Mouse (Mus musculus): ENCODE data around the gene Kcnb1.

Gene Kcnb1

DNA sequence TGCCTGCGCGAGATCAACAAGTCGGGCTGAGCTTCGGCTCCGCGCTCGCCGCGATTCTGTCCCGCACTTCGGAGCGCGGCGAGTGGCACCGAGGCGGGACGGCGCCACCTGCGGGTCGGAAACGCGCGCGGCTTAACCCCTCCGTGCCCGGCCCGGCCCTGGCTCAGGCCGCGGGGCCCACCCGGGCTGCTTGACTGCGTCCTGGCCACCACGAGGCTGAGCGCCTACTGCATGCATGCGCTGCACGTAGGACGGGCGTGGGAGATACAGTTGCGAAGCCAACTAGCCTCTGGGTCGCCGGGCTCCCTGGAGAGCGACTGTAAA lies at the start of gene Kcnb1:
Gene Kcnb1 (minus strand): TSS at position 80 of the 324 bp plus-strand sequence.
- peak; percentile 69 for DNase-seq (ENCODE audit: low read depth, low spot score)

DNA sequence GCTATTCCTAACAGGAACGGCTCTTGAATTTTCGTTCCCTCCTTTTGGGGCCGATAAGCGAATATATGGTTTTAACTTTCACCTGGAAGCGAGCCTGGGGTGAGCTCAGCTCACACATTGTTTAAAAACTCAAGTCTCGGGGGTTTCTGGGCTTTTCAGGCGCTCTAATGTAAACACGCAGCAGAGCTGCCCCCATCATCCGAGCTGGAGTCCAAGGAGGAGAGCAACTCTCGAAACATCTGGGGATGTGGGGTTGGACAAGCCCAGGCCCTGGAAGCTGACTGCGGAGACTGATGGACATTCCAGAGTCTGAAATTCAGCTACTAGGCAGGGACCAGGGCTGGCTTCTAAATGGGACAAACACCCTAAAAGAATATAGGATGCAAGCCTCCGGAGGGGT lies 49.3 kb upstream of the Kcnb1 start:
- no peak for DNase-seq (ENCODE audit: low read depth, low spot score)

DNA sequence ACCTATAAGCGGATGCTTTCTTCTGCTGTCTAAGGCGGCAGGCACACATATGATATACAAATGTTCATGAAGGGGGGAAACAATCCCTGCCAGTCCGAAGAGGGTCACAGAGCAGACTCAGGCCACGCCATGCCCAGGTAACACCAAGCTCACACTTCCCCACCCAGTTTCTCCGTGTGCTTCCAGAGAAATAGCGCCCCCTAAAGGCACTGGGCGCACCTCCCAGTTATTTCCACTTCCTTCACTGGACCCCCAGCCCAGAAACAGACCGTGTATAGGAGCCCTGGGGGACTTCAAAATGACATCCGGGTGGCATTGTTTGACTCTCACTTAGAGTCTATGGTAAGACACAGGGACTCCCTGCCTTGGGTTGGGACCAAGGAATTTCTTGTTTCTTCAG lies 47.3 kb upstream of the Kcnb1 start:
- no peak for DNase-seq (ENCODE audit: low read depth, low spot score)

DNA sequence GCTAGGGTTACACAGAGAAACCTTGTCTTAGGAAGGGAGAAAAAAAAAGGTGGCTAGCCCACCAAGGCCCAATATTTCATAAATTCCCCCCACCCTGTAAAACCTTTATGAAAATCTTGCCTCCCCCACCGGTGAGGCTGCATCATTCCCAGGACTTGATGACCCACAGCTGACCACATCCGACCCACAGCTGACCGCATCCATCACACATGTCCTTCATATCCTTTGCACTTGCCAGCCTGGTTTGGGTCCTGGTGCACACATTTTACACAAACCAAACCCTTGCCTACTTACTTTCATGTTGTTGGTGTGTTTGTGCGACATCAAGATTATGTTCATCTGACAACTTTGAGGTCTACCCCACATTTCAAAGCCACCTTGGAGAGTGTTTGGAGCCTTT lies 46.2 kb upstream of the Kcnb1 start:
- no peak for DNase-seq (ENCODE audit: low read depth, low spot score)

DNA sequence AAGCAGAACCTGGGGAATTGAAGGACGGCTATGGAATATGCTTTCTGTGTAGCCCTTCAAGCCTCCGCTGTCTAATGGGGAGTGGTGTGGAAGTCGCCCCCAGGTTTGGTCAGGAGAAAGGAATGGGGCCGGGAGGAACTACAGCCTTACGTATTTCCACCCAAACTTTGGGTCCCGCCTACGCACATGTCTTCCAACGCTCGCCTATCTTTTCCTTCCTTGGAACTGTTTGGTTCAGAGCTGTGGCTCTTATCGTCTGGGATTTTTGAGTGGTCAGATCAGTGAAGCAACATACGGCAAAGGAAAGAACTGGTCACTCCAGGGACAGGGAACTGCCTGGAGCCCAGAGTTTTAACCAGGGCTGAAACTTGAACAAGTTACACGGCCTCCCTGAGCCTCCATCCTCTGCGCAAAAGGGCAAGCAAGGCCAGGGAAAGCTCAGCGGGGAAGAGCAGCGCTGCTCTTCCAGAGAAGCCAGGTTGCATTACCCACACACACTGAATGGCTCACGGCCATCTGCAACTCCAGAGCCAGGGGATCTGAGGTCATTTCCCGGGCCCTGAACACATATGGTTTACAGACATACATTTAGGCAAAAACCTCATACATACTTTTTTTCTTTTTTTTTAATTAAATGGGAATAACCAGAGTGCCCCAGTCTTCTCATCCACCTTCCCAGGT lies 45.5 kb upstream of the Kcnb1 start:
- no peak for DNase-seq (ENCODE audit: low read depth, low spot score)

DNA sequence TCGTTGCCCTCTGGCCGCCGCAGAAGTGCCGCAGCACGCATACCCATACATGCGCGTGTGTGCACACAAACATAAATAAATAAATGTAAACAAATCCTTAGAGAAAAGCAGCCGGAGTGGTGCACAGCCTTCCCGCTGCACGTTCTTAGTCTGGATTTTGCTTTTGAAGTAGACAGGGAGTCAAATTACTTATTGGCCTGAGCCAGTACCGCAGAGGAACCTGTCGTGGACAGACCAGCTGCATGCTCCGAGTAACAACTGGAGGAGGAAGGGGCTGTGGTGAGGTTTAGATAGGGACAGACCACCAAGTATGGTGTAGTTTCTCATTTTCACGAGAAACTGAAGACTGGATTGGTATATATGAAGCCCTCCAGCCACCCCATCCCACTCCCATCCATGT lies 43.8 kb upstream of the Kcnb1 start:
- DNase-seq (ENCODE audit: low read depth, low spot score) = no peak

DNA sequence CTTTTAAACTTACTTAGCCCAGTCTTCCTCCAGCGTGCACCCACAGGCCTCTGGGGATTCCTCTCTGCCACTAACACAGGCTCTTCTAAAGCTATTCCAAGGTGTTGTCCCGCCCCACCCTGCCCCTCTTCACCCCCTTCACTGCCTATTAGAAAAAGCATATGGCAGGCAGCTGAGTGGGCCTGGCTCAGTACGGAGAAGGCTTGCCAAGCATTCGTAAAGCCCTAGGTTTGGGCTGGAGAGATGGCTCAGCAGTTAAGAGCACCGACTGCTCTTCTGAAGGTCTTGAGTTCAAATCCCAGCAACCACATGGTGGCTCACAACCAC lies 43.0 kb upstream of the Kcnb1 start:
- DNase-seq (ENCODE audit: low read depth, low spot score) = no peak

DNA sequence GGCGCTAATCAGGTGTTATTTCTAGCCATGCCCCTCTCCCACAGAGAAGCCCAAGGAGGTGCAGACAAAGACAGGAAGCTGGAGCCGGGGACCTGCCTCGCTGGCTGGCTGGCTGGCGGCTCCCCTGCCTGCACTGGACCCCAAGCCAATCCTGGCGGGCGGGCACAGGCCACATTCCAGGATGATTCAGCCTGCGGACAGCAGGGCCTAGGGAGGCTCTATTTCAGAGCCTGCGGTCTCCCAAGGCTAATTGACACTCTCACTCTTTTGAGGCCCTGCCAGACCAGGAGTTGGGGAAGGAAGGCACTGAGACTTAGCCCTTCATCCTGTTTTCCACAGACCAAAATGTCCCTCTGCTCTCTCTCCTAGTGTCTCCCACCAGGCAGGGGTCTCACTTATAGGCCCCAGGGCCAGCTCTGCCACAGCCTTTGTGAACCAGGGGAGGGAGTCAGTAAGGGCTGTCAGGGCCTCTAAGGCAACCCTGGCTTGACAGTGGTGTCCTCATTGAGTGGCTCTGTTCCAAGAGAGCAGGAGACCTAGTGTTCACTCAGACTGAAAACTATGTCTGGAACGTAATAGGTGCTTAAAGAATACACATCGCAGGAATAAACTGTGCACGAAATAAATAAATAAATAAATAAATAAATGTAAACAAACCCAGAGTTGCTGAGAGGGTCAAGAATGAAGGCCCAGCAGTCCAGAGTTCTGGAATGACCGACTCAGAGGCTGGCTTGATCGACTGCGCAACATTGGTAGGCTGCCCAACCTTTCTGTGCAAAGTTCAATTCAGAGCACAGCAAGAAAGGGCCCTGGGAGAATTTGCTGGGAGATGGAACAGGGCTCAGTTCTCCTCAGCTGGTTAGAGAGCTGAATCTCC lies 42.4 kb upstream of the Kcnb1 start:
- no peak for DNase-seq (ENCODE audit: low read depth, low spot score)

DNA sequence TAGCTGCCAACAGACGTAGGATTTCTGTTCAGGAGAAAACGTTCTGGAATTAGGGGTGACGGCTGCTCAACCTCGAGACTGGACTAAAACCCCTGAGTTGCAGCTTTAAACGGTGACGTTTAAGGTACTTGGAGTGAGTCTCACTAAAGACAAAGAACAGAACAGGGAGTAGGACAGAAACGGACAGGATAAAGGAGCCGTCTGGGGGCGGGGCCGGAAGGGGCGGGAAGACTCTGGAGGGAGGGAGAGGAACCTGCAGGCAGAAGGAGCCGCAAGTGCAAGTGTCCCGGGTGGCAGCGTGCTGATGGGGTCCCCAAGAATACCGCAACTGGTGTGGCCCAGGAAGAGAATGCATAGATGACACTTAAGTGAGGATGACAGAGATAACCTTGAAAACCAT lies 40.6 kb upstream of the Kcnb1 start:
- DNase-seq (ENCODE audit: low read depth, low spot score) = no peak

DNA sequence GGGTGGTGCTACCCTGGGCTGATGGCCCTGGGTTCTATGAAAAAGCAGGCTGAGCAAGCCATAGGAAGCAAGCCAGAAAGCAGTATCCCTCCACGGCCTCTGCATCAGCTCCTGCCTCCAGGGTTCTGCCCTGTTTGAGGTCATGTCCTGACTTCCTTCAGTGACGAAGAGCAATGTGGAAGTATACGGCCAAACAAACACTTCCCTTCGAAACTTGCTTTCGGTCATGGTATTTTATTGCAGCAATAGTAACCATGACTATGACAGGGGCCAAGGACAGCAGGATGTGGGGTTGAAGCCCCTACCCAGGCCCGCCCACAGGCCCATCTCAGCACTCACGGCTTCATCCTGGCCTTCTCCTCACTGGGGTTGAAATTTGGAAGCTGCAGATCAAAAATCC lies 35.0 kb upstream of the Kcnb1 start:
- no peak for DNase-seq (ENCODE audit: low read depth, low spot score)

DNA sequence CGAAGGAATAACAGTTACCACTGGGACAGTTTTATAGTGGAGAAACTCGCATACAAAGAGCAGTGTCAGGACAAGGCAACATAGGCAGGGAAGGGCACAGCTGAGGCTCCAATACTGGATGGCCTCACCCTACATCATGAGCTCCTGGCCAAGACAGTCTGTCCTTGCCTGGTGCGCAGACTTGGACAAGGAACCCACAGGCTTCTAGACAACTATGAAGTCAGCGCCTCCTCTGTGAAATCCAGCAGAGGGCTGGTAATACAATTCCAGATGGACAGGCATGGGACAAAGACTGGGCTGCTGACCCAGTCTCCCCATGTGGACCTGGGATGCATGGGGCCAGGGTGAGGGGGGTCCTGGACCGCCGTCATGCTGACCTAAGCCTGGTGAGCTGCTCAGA lies 34.2 kb upstream of the Kcnb1 start:
- DNase-seq (ENCODE audit: low read depth, low spot score) = no peak

DNA sequence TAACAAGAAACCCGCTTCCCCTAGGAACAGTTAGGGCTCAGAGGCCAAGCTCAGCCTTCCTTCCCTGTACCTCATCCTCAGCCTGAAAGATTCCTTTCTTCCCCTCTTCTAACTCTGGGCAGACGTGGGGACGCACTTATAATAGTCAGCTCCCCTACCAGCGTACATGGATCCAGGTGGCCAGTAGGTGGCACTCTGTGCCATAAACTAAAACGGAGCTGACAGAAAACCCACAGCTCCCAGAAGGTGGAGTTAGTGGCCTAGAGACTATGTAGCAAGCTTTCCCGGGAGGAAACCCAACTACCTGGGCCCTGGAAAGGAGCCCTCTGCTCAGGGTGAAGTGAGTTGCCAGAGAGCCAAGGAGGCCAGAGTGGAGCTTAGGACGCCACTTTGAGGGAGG lies 32.2 kb upstream of the Kcnb1 start:
- peak; percentile 67 for DNase-seq (ENCODE audit: low read depth, low spot score)

DNA sequence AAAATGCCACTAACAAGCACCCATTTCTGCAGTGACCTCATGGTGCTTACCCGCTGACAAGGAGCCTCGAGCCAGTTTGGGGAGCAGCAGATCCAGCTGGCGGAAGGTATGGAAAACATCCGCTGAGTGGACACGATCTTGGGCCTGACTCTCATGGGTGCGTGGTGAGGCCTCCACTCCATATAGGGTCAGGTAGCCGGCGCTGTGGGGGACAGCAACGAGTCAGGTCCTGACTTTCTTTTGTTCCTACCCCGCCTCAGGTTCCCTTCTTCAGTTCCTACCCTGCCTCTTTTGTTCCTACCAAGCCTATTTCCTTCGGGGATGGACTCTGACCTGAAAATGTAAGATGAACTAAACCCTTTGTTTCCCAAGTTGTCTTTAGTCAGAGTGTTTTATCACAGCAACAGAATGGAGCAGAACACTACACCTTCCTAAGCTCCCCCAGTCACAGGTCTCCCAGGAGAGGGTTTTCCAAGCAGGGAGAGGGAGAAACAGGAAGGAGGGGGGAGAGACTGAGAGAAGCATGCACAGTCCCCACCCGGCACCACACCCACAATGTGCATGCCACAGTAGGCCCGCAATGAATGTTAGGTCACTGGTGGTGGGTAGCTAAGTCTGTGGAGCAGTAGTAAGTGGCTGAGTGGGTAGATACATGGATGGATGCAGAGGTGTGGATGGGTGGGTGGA lies 31.3 kb upstream of the Kcnb1 start:
- DNase-seq (ENCODE audit: low read depth, low spot score) = no peak

DNA sequence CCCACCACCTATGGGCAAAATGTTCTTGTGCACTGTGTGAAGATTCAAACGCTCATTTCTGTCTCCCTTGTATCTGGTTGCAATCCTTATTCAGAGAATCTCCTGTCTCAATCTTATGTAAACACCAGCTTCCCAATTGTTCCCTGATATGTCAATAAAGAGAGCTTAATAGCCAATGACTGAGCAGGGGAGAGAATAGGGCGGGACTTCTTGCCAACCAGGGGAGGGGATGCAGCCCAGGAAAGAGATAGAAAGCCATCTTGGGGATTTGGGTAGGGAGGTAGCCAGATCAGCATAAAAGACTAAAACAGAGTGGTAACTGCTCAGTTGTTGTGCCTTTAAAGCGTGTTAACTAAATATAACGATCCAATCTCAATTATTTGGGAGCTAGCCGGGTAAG lies 30.8 kb upstream of the Kcnb1 start:
- no peak for DNase-seq (ENCODE audit: low read depth, low spot score)

DNA sequence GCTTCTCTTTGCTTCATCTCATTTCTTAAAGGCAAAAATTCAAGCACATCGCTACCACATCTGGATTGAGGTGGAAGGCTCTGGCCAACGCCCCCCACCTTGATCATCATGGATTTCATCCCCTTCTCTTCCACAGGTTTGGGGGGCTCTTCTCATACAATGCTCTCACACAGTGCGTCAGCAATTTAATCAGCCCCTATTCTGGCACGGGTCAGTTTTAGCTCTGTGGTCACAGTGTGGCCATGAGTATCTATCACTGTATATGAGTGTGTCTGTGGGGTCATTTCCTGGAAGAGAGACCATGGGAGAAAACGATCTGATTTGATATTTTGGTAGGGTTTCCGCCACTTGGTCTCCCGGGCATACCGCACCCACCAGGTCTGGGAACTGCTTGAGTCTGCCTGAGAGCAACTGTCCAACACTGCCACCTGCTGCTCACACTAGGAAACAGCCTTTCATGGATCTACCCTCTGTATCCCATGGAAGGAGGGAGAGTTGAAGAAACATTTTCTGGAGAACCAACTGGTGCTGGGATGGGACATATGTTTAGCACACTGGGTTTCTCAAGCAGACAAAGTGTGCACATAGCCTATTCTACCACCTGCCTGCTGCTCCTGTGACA lies 29.3 kb upstream of the Kcnb1 start:
- peak; percentile 86 for DNase-seq (ENCODE audit: low read depth, low spot score)

DNA sequence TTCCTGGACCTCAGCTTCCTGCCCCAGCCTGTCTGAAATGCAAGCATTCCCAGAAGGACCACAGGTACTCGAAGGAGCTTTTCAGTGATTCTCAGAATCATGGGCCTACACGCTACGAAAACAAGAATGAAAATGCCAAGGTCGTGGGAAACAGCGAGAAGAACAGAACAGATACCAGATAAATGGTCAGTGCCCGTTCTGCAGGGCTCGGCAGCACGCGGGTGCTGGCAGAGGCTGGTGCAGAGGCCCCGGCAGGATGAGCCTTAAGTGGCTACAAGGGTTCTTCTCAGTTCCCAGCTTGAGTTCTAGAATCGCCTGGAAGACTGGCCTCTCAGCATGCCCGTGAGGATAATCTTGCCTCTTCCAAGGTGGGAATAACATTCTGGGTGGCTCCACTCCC lies 23.7 kb upstream of the Kcnb1 start:
- DNase-seq (ENCODE audit: low read depth, low spot score) = no peak

DNA sequence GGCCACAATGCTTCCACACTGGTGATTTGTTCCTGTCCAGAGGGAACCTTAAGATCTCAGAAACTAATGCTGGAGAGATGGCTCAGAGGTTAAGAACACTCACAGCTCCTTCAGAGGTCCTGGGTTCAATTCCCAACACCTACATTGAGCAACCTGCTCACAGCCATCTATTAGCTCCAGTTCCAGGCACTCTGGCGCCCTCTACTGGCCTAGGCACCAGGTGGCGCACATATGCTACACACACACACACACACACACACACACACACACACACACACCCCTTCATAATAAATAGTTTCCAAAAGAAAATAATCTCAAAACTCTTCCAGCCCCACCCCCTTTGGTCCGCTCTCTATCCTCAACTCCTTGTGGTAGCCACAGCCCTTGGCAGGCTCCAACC lies 23.1 kb upstream of the Kcnb1 start:
- DNase-seq (ENCODE audit: low read depth, low spot score) = peak; percentile 44

DNA sequence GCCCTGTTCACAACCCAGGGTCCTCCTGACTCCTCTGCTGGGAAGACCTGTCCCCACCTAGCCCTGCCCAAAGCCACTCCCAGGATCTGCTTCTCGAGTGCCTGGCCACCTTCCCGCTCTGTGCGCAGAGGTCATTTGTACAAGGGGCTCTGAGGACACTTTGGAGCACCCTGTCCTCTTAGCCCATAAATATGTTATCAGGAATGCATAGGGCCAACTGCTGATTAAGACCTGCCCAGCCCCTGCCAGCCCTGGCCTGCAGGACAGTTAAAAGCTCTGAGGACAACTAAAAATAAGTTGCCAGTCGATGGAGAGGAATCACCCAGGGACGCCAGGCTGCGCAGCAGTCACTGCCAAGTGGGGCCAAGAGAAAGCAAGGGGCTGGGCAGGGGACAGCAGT lies 22.6 kb upstream of the Kcnb1 start:
- DNase-seq (ENCODE audit: low read depth, low spot score) = no peak

DNA sequence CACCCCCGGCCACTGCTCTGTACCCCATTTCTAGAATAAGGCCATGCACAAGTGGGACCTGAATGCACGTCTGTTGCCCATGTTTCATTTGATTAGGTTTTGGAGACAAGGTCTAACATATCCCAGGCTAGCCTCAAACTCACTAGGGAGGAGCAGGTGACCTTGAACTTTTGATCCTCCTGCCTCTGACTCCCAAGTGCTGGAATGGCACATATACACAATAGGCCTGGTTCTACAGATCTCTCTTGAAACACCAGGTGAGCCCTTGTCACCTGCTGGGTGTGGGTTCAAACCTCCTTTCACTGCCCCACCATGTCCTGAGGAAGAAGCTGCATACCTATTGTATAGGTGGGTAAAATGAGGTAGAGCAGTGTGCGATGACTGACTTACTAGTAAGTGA lies 22.1 kb upstream of the Kcnb1 start:
- no peak for DNase-seq (ENCODE audit: low read depth, low spot score)

DNA sequence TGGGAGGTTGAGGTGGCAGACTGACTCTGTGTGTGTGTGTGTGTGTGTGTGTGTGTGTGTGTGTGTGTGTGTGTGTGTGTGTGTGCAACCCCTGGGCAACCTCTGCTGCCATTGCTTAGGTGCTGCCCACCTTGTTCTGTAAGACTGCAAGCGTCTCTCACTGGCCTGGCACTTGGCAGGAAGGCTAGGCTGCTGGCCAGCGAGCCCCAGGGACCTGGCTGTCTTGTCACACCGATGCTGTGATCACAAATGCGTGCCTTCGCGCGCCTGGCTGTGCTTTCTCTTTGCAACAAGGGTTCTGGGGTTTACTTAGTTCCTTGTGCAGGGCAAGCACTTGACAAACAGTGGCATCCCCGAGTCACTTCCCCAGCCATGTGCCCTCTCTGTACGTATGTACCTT lies 19.9 kb upstream of the Kcnb1 start:
- no peak for DNase-seq (ENCODE audit: low read depth, low spot score)

DNA sequence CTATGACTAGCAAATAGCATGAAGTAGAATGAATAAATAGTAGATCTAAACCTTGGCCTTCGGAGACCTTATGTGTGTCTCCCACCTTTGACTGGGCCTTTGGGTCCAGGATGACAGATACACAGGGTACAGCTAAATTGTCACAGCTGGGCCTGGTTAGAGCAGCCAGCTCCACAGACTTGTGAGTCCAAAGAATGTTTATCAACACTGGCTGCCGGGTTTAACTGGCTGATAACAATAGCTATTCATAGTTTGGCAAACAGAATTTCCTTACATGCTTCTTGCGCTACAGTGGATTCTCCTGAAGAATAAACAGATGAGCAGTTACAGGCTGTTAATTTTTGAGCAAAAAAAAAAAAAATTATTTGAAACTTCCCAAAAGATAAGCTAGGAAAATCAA lies 19.0 kb upstream of the Kcnb1 start:
- DNase-seq (ENCODE audit: low read depth, low spot score) = no peak

DNA sequence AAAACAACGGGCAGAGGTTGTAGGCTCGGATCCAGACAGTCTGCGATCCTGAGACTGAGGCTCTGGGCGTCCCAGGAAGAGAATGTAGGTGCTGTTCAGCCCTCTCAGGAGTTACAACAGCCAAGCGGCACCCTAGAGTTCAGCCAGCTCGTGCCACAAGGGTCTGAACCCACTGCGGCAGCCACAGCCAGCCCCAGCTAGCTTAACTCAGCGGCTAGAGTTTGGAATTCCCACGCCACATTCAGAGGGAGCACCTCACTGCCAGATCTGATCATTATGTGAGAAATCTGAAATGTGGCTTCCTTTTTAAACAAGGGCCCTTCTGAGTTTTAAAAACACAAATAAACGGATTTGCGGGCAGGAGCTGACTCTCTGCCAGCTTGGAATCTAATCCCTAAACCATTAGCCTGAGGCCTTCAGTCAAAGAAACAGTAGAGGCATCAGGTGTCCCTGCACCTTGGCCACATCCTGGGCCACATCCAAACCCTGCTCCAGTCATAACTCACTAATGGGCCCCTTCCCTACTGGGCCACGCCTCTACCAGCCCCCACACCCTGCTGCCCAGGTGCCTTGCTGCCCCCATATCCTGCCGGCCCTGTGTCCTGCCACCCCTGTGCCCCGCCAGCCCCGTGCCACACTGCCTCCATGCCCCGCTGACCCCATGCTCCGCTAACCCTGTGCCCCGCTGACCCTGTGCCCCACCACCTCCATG lies 16.1 kb upstream of the Kcnb1 start:
- DNase-seq (ENCODE audit: low read depth, low spot score) = no peak
